Mouse (Mus musculus): ENCODE results near the gene Pnma1.
A peak's percentile ranks its signal among the peaks of the same experiment; 100 is the strongest.

The Pnma1 gene

DNA sequence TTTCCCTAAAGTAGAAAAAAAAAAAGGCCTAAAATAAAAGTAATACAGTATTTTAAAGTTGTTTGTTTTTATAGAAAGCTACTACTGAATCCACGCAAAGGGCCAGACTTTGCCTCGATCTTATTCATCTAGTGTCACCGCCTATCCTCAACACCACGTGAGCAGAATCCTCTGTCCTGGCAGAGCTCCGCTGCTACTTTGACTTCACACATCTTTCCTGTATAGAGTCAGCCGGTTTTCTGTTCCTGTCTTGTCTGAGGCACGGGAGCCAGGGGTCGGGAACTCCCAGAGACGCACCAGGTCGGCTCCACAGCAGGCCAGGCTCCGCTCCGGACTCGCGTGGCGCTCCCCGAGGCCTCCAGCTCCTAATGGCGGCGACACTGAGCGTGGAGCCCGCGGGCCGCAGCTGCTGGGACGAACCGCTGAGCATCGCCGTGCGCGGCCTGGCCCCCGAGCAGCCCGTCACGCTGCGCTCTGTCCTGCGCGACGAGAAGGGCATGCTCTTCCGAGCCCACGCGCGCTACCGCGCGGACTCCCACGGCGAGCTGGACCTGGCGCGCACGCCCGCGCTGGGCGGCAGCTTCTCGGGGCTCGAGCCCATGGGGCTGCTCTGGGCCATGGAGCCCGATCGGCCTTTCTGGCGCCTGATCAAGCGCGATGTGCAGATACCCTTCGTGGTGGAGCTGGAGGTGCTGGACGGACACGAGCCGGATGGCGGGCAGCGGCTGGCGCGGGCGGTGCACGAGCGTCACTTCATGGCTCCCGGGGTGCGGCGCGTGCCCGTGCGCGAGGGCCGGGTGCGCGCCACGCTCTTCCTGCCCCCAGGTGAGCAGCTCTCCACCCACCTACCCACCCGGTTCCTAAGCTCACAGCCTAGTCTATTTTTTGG lies 47.4 kb downstream of the Pnma1 start, which contains the start of gene Acot6:
Gene Acot6 (plus strand): TSS at position 51 of the 889 bp plus-strand sequence.
- peak; percentile 15 for DNase-seq

DNA sequence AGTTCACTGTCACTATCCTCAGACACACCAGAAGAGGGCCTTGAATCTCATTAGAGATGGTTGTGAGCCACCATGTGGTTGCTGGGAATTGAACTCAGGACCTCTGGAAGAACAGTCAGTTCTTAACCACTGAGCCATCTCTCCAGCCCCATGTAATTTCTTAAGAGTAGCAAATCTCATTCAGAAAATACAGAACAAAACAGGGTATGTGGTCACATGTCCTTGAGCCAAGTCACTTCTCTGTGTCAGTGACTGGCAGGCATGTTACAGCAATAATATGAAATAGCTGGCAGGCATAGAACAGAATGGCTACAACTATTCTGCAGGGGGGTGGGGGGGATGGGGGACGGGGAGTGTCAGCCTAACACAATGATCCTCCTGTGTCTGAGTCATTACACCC lies 48.2 kb downstream of the Pnma1 start:
- no peak for DNase-seq

GRCm38 (mm10) chr12:84099605-84100004 lies 48.7 kb downstream of the Pnma1 start:
- no peak for DNase-seq
